Mouse (Mus musculus) embryonic fibroblast, embryonic 13.5 days (primary cell): ENCODE measurements at regions not wholly inside any gene's neighbourhood (a gene's known extent, or its start where the extent isn't known, plus 50 kb on each side); places are given as distances from the start of the nearest gene placed in this dataset.

ENCODE experiments used
- H3K27ac ChIP-seq: 2 replicates; pipeline ENCODE4 v1.5.1; 2012; ENCODE audit warnings: low read length, control low read depth, inconsistent platforms; ENCODE audit not compliant: insufficient read depth
- H3K4me1 ChIP-seq: 2 replicates; pipeline ENCODE4 v1.6.1; 2011; ENCODE audit warnings: low read length; ENCODE audit not compliant: control insufficient read depth, insufficient read depth
- H3K4me3 ChIP-seq: 2 replicates; pipeline ENCODE4 v1.5.1; 2011; ENCODE audit warnings: mild to moderate bottlenecking, control low read depth, low read length; ENCODE audit not compliant: insufficient read depth
- CTCF ChIP-seq: IDR thresholded peaks from 2 replicates; pipeline ENCODE4 v1.5.1; 2011; ENCODE audit warnings: mild to moderate bottlenecking, control low read depth, low read length, moderate library complexity, borderline replicate concordance; ENCODE audit not compliant: insufficient read depth
- POLR2A ChIP-seq: IDR thresholded peaks from 2 replicates; pipeline ENCODE4 v1.6.1; 2011; ENCODE audit warnings: low read depth, mild to moderate bottlenecking, control low read depth, low read length, moderate library complexity

DNA sequence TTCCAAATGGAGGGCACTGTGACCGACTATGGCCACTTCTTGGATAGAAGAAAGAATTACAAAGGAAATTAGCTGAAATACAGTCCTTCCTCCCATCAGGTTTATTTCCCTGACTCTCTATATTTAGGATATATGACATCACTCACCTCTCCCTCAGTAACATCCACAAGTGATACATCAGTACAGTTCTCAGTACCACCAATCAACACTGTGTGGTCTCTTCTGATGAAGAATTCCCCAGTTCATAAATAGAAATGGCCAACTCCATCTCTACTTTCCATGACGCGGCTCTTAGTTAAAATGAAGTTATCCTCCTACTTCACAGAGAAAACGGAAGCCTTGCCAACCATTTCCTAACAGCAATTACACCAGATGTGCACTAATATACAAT, 208.3 kb upstream of the Dio2 start:
- no peak overlapping the region for H3K27ac ChIP-seq
- H3K4me1 ChIP-seq, result no peaks in the 10 kb centered on the region
- no peak overlapping the region for H3K4me3 ChIP-seq
- TF ChIP-seq CTCF (no peak), POLR2A (no peak)

DNA sequence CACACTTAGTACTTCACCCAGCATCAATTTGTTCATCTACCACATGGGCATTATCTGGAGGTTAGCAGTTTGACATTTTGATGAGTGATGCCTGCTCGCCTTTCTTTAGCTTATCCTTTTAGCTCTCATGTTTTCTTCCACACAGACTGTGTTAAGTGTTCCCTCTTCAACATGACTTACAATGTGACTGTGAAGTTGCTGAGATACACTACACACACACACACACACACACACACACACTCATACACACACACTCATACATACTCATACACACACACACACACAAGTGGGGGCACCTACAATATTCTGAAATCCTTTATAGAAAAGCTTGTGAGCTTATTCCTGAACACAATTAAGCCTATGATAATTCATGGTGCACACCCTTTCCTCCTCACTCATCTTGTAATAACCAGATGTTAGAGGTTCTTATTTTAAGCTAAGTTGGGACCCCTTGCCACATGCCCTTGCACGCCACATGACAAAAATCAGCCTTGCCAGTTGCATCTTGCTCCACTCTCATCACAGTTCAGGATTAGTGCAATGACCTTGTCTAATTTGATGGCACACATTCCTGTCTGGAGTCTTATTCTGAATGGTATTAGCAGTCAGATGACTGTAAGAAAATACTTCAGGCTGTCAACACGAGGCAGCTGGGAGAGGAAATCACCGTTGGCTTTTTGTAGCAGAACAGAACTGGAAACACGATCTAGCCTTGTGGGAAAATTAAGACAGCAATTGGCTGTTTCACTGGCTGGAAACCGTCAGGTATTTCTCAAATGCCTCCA, 207.7 kb upstream of the Dio2 start:
- TF ChIP-seq POLR2A, result no peak
- no peak for TF ChIP-seq CTCF
- no peak overlapping the region for H3K4me3 ChIP-seq
- H3K27ac ChIP-seq, result no peak overlapping the region
- H3K4me1 ChIP-seq, result no peaks in the 10 kb centered on the region

DNA sequence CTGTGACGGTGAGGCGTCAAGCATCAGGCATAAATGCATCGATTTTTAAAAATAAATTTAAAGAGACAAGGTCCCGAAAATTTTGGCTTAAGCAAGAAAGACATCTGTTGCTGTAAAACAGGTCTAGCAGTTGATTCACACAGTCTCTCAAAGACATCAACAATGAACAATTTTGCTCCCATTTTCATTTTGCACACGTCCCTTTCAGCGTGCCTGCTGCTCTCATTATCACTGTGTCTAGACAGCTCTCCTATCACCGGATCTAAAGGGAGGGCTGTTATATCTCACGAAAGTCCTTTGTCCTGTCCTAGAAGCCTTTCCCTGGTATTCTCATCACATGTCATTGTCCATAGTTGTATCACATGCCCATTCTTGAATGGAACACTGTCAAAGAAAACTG, 194.4 kb upstream of the Dio2 start:
- Histone ChIP-seq H3K27ac (no peak overlapping the region), H3K4me3 (no peak overlapping the region), H3K4me1 (no peaks in the 10 kb centered on the region)
- TF ChIP-seq POLR2A (no peak), CTCF (no peak)

- Histone ChIP-seq H3K27ac (no peak overlapping the region), H3K4me3 (no peak overlapping the region), H3K4me1 (no peaks in the 10 kb centered on the region)
- TF ChIP-seq POLR2A (no peak), CTCF (no peak)
Measured at GRCm38 (mm10) chr12:90932201-90932600, 194.0 kb upstream of the Dio2 start.

- H3K27ac ChIP-seq, result no peak overlapping the region
- no peak overlapping the region for H3K4me3 ChIP-seq
- no peak for TF ChIP-seq CTCF
- no peak for TF ChIP-seq POLR2A
- H3K4me1 ChIP-seq, result no peaks in the 10 kb centered on the region
Measured at GRCm38 (mm10) chr12:90930091-90930715, 192.0 kb upstream of the Dio2 start.

GRCm38 (mm10) chr12:90923603-90924002, 185.4 kb upstream of the Dio2 start:
- Histone ChIP-seq H3K4me3 (no peak overlapping the region), H3K27ac (no peak overlapping the region), H3K4me1 (no peaks in the 10 kb centered on the region)
- TF ChIP-seq POLR2A (no peak), CTCF (no peak)

DNA sequence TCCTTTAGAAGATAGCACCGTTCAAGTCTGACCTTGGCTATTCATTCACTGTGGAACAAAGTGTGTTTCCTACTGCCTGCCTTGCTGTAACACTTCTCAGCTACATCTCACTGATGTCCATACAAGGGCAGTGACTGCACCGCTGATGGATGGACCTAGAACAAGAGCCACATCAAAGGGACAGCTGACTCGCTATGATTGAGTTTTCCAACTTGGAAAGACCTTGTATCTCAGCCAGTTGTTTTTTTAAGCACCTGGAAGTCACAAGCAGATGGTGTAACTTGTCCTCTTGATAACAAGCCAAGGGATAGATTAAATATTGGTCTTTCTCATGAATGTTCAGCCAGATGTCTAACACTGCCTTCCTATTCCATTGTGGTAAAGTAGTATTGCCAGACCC, 184.9 kb upstream of the Dio2 start:
- no peak overlapping the region for H3K27ac ChIP-seq
- no peak overlapping the region for H3K4me3 ChIP-seq
- TF ChIP-seq CTCF (no peak), POLR2A (no peak)
- H3K4me1 ChIP-seq, result no peaks in the 10 kb centered on the region

GRCm38 (mm10) chr12:90921227-90921626, 183.0 kb upstream of the Dio2 start:
- no peaks in the 10 kb centered on the region for H3K4me1 ChIP-seq
- no peak overlapping the region for H3K4me3 ChIP-seq
- H3K27ac ChIP-seq, result no peak overlapping the region
- no peak for TF ChIP-seq CTCF
- no peak for TF ChIP-seq POLR2A

DNA sequence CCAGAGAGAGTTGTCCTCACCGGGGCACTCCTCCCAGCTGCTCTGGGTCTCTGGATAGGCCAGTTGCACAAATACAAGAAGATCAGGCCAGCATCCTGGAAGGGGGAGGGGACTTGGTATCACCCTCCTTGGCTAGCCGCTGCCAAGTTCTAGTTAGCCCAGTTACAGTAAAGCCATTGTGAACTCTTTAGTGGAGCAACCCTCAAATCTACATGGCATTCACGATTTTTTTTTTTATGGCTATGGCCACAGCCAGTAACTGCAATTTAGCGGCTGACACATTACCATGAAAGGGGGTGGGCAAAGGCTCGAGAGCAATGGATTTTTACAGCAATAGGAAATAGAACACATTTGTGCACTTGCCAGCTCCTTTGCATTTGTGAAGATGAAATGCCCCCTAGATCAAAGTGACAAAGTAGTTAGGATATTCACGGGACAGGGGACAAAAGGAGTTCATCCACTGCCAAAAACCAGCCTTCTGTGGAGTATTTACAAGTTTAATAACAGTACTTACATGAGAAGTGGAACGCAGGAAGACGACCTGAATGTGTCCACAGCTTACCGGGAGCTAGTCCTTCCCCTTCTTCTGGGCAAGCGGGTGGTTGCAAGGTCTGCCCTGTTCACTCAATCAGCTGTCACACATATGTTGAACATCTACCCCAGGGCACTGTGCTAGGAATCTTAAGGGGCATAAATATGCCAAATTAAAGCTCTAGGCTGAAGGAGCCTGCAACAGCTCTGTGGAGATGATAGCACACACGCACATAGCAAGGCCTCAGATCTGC, 177.9 kb upstream of the Dio2 start:
- no peak for TF ChIP-seq CTCF
- TF ChIP-seq POLR2A, result no peak
- Histone ChIP-seq H3K4me3 (no peak overlapping the region), H3K27ac (no peak overlapping the region), H3K4me1 (no peaks in the 10 kb centered on the region)

DNA sequence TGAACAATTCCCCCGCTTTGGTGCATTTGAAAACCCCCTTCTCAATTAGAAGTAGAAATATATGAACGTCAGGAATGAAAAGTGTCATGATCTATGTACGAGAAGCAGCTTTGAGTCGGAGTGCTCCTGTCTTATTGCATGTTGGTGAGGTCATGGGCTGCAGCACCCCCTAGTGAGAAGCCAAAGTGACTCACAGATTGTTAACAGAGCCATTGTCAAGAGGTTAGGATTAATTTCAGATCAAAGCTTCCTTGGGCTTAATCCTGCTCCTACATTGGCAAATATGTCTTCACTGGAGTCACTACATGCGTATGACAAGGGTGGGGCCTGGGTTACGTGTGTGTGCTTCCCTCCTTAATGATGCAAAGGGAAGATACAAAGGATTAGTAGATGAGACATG, 165.8 kb upstream of the Dio2 start:
- Histone ChIP-seq H3K4me3 (no peak overlapping the region), H3K4me1 (no peaks in the 10 kb centered on the region)
- TF ChIP-seq POLR2A (no peak), CTCF (peak; percentile 52; the same call in 1 of the 2 replicates)

More for the DNA sequence above, 165.8 kb upstream of the Dio2 start:
- H3K27ac ChIP-seq, result no peak overlapping the region
